Mouse (Mus musculus): ENCODE results near the gene Cgref1.

Cgref1 gene

GRCm38 (mm10) chr5:30944956-30945781, at the start of gene Cgref1:
Gene Cgref1 (minus strand): TSS chr5:30945591.
- no peak for DNase-seq (ENCODE audit: low read depth)

- no peak for DNase-seq (ENCODE audit: low read depth)
These were observed 48.7 kb upstream of the Cgref1 start for GRCm38 (mm10) chr5:30994074-30994473.

- DNase-seq (ENCODE audit: low read depth), result no peak
These were observed 47.7 kb upstream of the Cgref1 start for GRCm38 (mm10) chr5:30992980-30993676.

GRCm38 (mm10) chr5:30982357-30982756, 37.0 kb upstream of the Cgref1 start:
- DNase-seq (ENCODE audit: low read depth), result no peak

- DNase-seq (ENCODE audit: low read depth), result no peak
These were observed 29.7 kb upstream of the Cgref1 start for GRCm38 (mm10) chr5:30974870-30975656.

GRCm38 (mm10) chr5:30969440-30969839, 24.0 kb upstream of the Cgref1 start:
- DNase-seq (ENCODE audit: low read depth), result no peak

GRCm38 (mm10) chr5:30968416-30968815, 23.0 kb upstream of the Cgref1 start, which contains the start of gene Tcf23:
Gene Tcf23 (plus strand): TSS chr5:30968662.
- no peak for DNase-seq (ENCODE audit: low read depth)

- no peak for DNase-seq (ENCODE audit: low read depth)
These were observed 20.8 kb upstream of the Cgref1 start for GRCm38 (mm10) chr5:30966189-30966588.

- no peak for DNase-seq (ENCODE audit: low read depth)
These were observed 18.5 kb upstream of the Cgref1 start for GRCm38 (mm10) chr5:30963916-30964315.

- no peak for DNase-seq (ENCODE audit: low read depth)
These were observed 16.4 kb upstream of the Cgref1 start for GRCm38 (mm10) chr5:30961545-30962505.

- DNase-seq (ENCODE audit: low read depth), result no peak
These were observed 15.4 kb upstream of the Cgref1 start for GRCm38 (mm10) chr5:30960814-30961213.

GRCm38 (mm10) chr5:30959966-30960501, 14.6 kb upstream of the Cgref1 start, which contains the start of gene Preb:
Gene Preb (minus strand): TSS chr5:30960361.
- peak; percentile 93 for DNase-seq (ENCODE audit: low read depth)

GRCm38 (mm10) chr5:30959198-30959854, 13.9 kb upstream of the Cgref1 start:
- no peak for DNase-seq (ENCODE audit: low read depth)

- DNase-seq (ENCODE audit: low read depth), result no peak
These were observed 12.5 kb upstream of the Cgref1 start for GRCm38 (mm10) chr5:30957891-30958290.

GRCm38 (mm10) chr5:30955751-30956150, 10.4 kb upstream of the Cgref1 start:
- DNase-seq (ENCODE audit: low read depth), result no peak

GRCm38 (mm10) chr5:30954556-30954955, 9.2 kb upstream of the Cgref1 start:
- DNase-seq (ENCODE audit: low read depth), result no peak

- DNase-seq (ENCODE audit: low read depth), result no peak
These were observed 8.7 kb upstream of the Cgref1 start for GRCm38 (mm10) chr5:30954065-30954464.

GRCm38 (mm10) chr5:30952551-30952950, 7.2 kb upstream of the Cgref1 start:
- DNase-seq (ENCODE audit: low read depth), result no peak

- DNase-seq (ENCODE audit: low read depth), result no peak
These were observed 6.3 kb upstream of the Cgref1 start for GRCm38 (mm10) chr5:30951706-30952105.

- no peak for DNase-seq (ENCODE audit: low read depth)
These were observed 5.5 kb upstream of the Cgref1 start for GRCm38 (mm10) chr5:30950922-30951321.

Data from fibroblast of lung, adult 2 months (primary cell).